Mouse (Mus musculus) cerebellum, adult 2 months (tissue): ENCODE measurements around the gene Sord.

Experiments
- CTCF ChIP-seq: fragments of 200-500 bp; IDR thresholded peaks from 2 replicates; pipeline ENCODE4 v1.5.1; 2011; ENCODE audit warnings: low read depth, mild to moderate bottlenecking, control low read depth, low read length, moderate library complexity, borderline replicate concordance; ENCODE audit not compliant: insufficient read depth
- POLR2A ChIP-seq: fragments of 200-500 bp; IDR thresholded peaks from 2 replicates; pipeline ENCODE4 v1.6.1; 2011; ENCODE audit warnings: low read length, control low read depth, borderline replicate concordance; ENCODE audit not compliant: insufficient read depth

DNA sequence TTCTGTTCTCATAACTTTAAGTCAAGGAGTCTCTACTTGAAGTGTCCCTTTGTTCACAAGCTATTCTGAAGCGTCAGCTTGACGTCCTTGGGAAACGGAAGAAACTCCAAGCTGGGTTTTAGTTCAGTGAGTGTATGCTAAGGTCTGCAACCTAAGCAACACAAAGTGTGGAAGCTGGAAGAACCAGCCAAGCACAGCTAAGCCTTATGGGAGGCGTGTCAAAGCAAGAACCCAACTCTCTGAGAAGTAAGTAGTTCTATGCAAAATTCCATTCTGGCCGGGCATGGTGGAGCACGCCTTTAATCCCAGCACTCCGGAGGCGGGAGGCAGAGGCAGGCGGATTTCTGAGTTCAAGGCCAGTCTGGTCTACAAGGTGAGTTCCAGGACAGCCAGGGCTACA, 2.9 kb upstream of the Sord start:
- TF ChIP-seq CTCF (no peak), POLR2A (no peak)
